Mouse (Mus musculus): ENCODE measurements around the gene Bid. TPM values are rescaled to one million over a fixed set of nuclear protein-coding genes. Genes with fewer than 3 reads are reported as not detected.
"Not testable (repeated sequence)": the region's sequence is repeated elsewhere in the genome, so short reads cannot be mapped to it uniquely, and the experiment has no call there.

Gene Bid
- total RNA-seq, 4 experiments from 2014 or later = 10.9 to 16.3 (median 14.8) TPM

GRCm38 (mm10) chr6:120937104-120937617 lies 20.5 kb upstream of the Bid start:
- no peak for DNase-seq (ENCODE audit: low spot score in 2 of 2)

GRCm38 (mm10) chr6:120934176-120934575 lies 17.5 kb upstream of the Bid start:
- no peak for DNase-seq (ENCODE audit: low spot score in 2 of 2)

- no peak for DNase-seq (ENCODE audit: low spot score in 2 of 2)
Measured at GRCm38 (mm10) chr6:120933670-120934069, 17.0 kb upstream of the Bid start.

- no peak for DNase-seq (ENCODE audit: low spot score in 2 of 2)
Measured at GRCm38 (mm10) chr6:120932597-120932996, 15.9 kb upstream of the Bid start.

- no peak for DNase-seq (ENCODE audit: low spot score in 2 of 2)
Measured at GRCm38 (mm10) chr6:120930450-120931306, 14.0 kb upstream of the Bid start.

GRCm38 (mm10) chr6:120929421-120929820 lies 12.8 kb upstream of the Bid start:
- no peak for DNase-seq (ENCODE audit: low spot score in 2 of 2)

GRCm38 (mm10) chr6:120927765-120928164 lies 11.1 kb upstream of the Bid start:
- DNase-seq (ENCODE audit: low spot score in 2 of 2) = no peak

- DNase-seq (ENCODE audit: low spot score in 2 of 2) = no peak
Measured at GRCm38 (mm10) chr6:120926880-120927279, 10.2 kb upstream of the Bid start.

GRCm38 (mm10) chr6:120924791-120925321 lies 8.2 kb upstream of the Bid start:
- DNase-seq (ENCODE audit: low spot score in 2 of 2) = not testable (repeated sequence)

GRCm38 (mm10) chr6:120917975-120918374 lies 1.3 kb upstream of the Bid start:
- DNase-seq (ENCODE audit: low spot score in 2 of 2) = no peak

- not testable (repeated sequence) for DNase-seq (ENCODE audit: low spot score in 2 of 2)
Measured at GRCm38 (mm10) chr6:120916972-120917881, 574 bp upstream of the Bid start.

GRCm38 (mm10) chr6:120915649-120915975 lies 1.0 kb downstream of the Bid start:
- no peak for DNase-seq (ENCODE audit: low spot score in 2 of 2)

GRCm38 (mm10) chr6:120914911-120915648 lies 1.6 kb downstream of the Bid start:
- DNase-seq (ENCODE audit: low spot score in 2 of 2) = no peak

GRCm38 (mm10) chr6:120914533-120914910 lies 2.1 kb downstream of the Bid start:
- no peak for DNase-seq (ENCODE audit: low spot score in 2 of 2)

GRCm38 (mm10) chr6:120913783-120914182 lies 2.9 kb downstream of the Bid start:
- DNase-seq (ENCODE audit: low spot score in 2 of 2) = no peak

GRCm38 (mm10) chr6:120912931-120913330 lies 3.7 kb downstream of the Bid start:
- DNase-seq (ENCODE audit: low spot score in 2 of 2) = no peak

- DNase-seq (ENCODE audit: low spot score in 2 of 2) = no peak
Measured at GRCm38 (mm10) chr6:120911213-120912007, 5.2 kb downstream of the Bid start.

- no peak for DNase-seq (ENCODE audit: low spot score in 2 of 2)
Measured at GRCm38 (mm10) chr6:120909501-120909900, 7.2 kb downstream of the Bid start.

- not testable (repeated sequence) for DNase-seq (ENCODE audit: low spot score in 2 of 2)
Measured at GRCm38 (mm10) chr6:120907876-120908597, 8.6 kb downstream of the Bid start.

- no peak for DNase-seq (ENCODE audit: low spot score in 2 of 2)
Measured at GRCm38 (mm10) chr6:120906521-120906920, 10.1 kb downstream of the Bid start.
